Mouse (Mus musculus): ENCODE results near the gene Ifi35. TPM values are rescaled to one million over a fixed set of nuclear protein-coding genes. Genes with fewer than 3 reads are reported as not detected.
"Not testable (repeated sequence)": the region's sequence is repeated elsewhere in the genome, so short reads cannot be mapped to it uniquely, and the experiment has no call there.

Gene Ifi35
- polyA plus RNA-seq, 1 experiment from 2014 or later, result 23.0 TPM

DNA sequence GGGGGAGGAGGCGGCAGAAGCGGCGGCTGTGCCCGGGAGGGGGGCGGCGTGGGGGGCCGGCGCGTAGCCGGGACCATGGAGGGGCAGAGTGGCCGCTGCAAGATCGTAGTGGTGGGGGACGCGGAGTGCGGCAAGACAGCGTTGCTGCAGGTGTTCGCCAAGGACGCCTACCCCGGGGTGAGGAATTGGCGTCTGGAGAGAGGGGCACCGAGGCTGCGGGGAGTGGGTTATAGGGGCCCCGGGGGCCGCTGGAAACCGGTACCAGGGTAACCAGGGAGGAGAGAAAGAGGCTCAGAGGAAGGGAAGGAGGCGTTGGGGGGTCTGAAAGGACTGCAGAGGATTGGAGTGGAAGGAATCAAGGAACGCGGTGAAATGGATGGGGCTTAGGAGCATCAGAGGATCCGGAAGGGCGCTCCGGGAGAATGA lies 20.1 kb downstream of the Ifi35 start:
- Histone ChIP-seq H3K36me3 (ENCODE audit: control insufficient read depth, insufficient read depth, low read length) (no peaks in the 10 kb centered on the region), H3K27me3 (ENCODE audit: control insufficient read depth, insufficient read depth, low read length) (no peaks in the 10 kb centered on the region), H3K4me1 (ENCODE audit: control insufficient read depth, insufficient read depth, low read length) (peaks cover 21% of the 10 kb centered on the region), H3K9ac (replicated peaks; ENCODE audit: low read depth, low read length) (peak overlapping the region; percentile 61), H3K4me2 (replicated peaks; ENCODE audit: low read depth, low read length) (peak overlapping the region; percentile 96), H3K9me3 (ENCODE audit: control insufficient read depth, low read depth, low read length) (no peaks in the 10 kb centered on the region), H3K27ac (ENCODE audit: low read length) (peak overlapping the region; percentile 33; the same call in 1 of the 2 replicates), H3K4me3 (ENCODE audit: low read depth, low read length) (peak overlapping the region; percentile 71)
- 1% methylated on average over 31 of the region's 31 CpGs for WGBS
- 0 out of 2 replicates have a peak, but pooled peaks have one; percentile 3 for ATAC-seq (ENCODE audit: insufficient number of reproducible peaks, insufficient read depth, low FRiP score, low read depth)

DNA sequence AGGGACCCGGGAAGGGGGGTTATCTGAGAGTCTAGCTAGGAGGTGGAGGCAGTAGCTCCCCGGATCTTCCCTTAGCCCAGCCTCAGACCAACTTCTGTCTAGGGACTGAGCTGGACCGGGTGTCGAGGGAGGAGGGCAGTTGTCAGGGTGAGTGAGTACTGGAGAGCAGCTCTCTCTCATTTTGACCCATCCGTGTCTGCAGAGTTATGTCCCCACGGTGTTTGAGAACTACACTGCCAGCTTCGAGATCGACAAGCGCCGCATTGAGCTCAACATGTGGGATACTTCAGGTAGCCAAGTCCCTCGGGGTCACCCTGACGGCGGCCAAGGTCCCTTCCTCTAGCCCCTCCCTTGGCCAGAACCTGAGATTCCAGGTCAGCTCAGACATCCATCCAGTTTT lies 20.5 kb downstream of the Ifi35 start:
- 3% methylated on average over 13 of the region's 13 CpGs for WGBS

DNA sequence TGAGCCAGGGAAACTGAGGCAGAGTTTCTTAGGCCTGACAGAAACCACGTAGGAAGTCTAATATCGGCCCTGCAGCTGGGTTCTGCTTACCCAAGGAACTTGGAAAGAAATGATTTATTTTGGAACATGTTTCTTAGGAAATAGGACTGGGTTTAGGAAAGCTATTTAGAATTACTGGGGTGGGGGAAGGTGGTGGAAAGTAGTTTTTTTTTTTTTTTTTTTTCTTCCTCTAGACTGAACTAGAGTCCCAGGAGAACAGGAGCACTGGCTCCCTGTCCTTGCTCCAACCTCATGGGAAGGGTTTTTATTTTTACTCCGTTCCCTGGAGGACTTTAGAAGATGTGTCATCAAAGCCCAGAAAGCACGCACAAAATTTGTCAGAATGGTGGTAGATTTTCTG lies 20.9 kb downstream of the Ifi35 start:
- WGBS, result 63% methylated on average over 4 of the region's 4 CpGs
- peak overlapping the region; percentile 96 for H3K4me2 ChIP-seq (replicated peaks; ENCODE audit: low read depth, low read length)
- no peaks in the 10 kb centered on the region for H3K27me3 ChIP-seq (ENCODE audit: control insufficient read depth, insufficient read depth, low read length)
- H3K4me3 ChIP-seq (ENCODE audit: low read depth, low read length), result peak overlapping the region; percentile 71; the same call in 1 of the 2 replicates
- H3K9me3 ChIP-seq (ENCODE audit: control insufficient read depth, low read depth, low read length), result no peaks in the 10 kb centered on the region
- H3K27ac ChIP-seq (ENCODE audit: low read length), result no peak overlapping the region
- peaks cover 14% of the 10 kb centered on the region for H3K4me1 ChIP-seq (ENCODE audit: control insufficient read depth, insufficient read depth, low read length)
- no peaks in the 10 kb centered on the region for H3K36me3 ChIP-seq (ENCODE audit: control insufficient read depth, insufficient read depth, low read length)
- no peak for ATAC-seq (ENCODE audit: insufficient number of reproducible peaks, insufficient read depth, low FRiP score, low read depth)
- no peak overlapping the region for H3K9ac ChIP-seq (replicated peaks; ENCODE audit: low read depth, low read length)

More for the DNA sequence above, 20.5 kb downstream of the Ifi35 start:
- Histone ChIP-seq H3K9ac (replicated peaks; ENCODE audit: low read depth, low read length) (peak overlapping the region; percentile 61), H3K27me3 (ENCODE audit: control insufficient read depth, insufficient read depth, low read length) (no peaks in the 10 kb centered on the region), H3K36me3 (ENCODE audit: control insufficient read depth, insufficient read depth, low read length) (no peaks in the 10 kb centered on the region), H3K9me3 (ENCODE audit: control insufficient read depth, low read depth, low read length) (no peaks in the 10 kb centered on the region), H3K27ac (ENCODE audit: low read length) (no peak overlapping the region), H3K4me1 (ENCODE audit: control insufficient read depth, insufficient read depth, low read length) (peaks cover 18% of the 10 kb centered on the region), H3K4me2 (replicated peaks; ENCODE audit: low read depth, low read length) (peak overlapping the region; percentile 96), H3K4me3 (ENCODE audit: low read depth, low read length) (peak overlapping the region; percentile 71)
- ATAC-seq (ENCODE audit: insufficient number of reproducible peaks, insufficient read depth, low FRiP score, low read depth), result no peak

DNA sequence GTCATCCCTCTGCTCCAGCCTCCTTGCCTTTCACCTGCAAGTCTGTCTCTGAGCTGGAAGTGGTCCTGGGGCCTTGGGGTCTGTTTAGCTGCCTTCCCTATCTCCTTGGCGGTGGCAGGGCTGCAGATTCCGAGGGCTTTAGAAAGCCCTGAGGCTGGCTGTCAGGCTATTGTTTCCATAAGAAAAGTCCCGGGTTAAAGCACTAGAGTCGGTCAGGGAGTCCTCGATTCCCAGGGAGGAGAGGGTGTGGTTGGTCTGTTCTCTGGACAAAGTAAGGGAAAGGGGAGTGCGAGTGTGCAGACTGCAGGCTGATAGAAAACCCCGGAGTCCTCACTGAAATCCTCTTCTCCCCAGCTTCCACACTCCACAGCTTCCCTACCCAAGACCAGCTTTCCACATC lies 22.0 kb downstream of the Ifi35 start:
- peaks cover 7% of the 10 kb centered on the region for H3K4me1 ChIP-seq (ENCODE audit: control insufficient read depth, insufficient read depth, low read length)
- no peak overlapping the region for H3K4me2 ChIP-seq (replicated peaks; ENCODE audit: low read depth, low read length)
- H3K27me3 ChIP-seq (ENCODE audit: control insufficient read depth, insufficient read depth, low read length), result no peaks in the 10 kb centered on the region
- H3K9ac ChIP-seq (replicated peaks; ENCODE audit: low read depth, low read length), result no peak overlapping the region
- H3K4me3 ChIP-seq (ENCODE audit: low read depth, low read length), result no peak overlapping the region
- WGBS, result 56% methylated on average over 7 of the region's 7 CpGs
- no peak for ATAC-seq (ENCODE audit: insufficient number of reproducible peaks, insufficient read depth, low FRiP score, low read depth)
- H3K9me3 ChIP-seq (ENCODE audit: control insufficient read depth, low read depth, low read length), result no peaks in the 10 kb centered on the region
- H3K27ac ChIP-seq (ENCODE audit: low read length), result no peak overlapping the region
- H3K36me3 ChIP-seq (ENCODE audit: control insufficient read depth, insufficient read depth, low read length), result no peaks in the 10 kb centered on the region

DNA sequence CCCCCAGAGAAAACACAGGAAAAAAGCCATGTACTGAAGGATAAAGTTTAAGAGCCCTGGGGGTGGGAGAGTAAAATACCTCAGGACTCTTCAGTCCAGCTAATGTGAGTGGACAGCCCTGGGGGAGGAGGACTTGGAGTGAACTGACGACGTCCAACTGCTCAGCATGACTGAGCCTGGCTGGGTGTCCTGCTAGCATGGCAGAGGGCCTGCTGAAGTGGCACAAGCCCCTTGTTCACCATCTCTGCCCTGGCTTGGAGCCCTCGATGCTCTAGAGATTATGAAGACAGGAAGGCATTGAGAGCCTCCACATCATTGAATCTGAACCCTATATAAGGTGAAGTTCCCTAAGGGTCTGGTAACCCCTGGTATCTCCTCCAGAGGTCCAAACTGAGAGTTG lies 23.7 kb downstream of the Ifi35 start:
- ATAC-seq (ENCODE audit: insufficient number of reproducible peaks, insufficient read depth, low FRiP score, low read depth), result no peak

DNA sequence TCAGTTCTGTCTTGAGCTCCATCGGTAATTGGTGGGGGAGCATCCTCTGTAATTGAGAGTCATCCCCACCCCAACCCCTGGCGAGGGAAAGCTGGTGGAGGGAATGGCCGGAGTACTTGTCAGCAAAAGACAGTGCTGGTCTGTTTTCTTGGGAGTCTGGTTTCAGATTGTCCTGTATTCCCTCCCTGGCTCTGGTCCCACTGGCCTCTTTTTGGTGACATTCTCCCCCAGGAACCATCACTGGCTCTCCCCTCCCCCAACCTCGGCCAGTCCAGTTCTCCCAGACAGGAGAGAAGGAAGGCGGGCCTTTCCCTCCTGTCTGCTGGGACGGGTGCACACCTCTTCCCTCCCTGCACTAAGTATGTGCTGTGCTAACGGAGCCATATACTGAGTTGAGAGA lies 24.1 kb downstream of the Ifi35 start:
- H3K4me3 ChIP-seq (ENCODE audit: low read depth, low read length), result no peak overlapping the region
- H3K4me1 ChIP-seq (ENCODE audit: control insufficient read depth, insufficient read depth, low read length), result peaks cover 7% of the 10 kb centered on the region
- ATAC-seq (ENCODE audit: insufficient number of reproducible peaks, insufficient read depth, low FRiP score, low read depth), result no peak
- H3K27ac ChIP-seq (ENCODE audit: low read length), result no peak overlapping the region
- no peak overlapping the region for H3K9ac ChIP-seq (replicated peaks; ENCODE audit: low read depth, low read length)
- no peaks in the 10 kb centered on the region for H3K9me3 ChIP-seq (ENCODE audit: control insufficient read depth, low read depth, low read length)
- H3K36me3 ChIP-seq (ENCODE audit: control insufficient read depth, insufficient read depth, low read length), result no peaks in the 10 kb centered on the region
- WGBS, result 42% methylated on average over 7 of the region's 7 CpGs
- no peak overlapping the region for H3K4me2 ChIP-seq (replicated peaks; ENCODE audit: low read depth, low read length)
- no peaks in the 10 kb centered on the region for H3K27me3 ChIP-seq (ENCODE audit: control insufficient read depth, insufficient read depth, low read length)

More for the DNA sequence above, 23.7 kb downstream of the Ifi35 start:
- Histone ChIP-seq H3K27ac (ENCODE audit: low read length) (no peak overlapping the region), H3K27me3 (ENCODE audit: control insufficient read depth, insufficient read depth, low read length) (no peaks in the 10 kb centered on the region), H3K4me2 (replicated peaks; ENCODE audit: low read depth, low read length) (no peak overlapping the region), H3K9me3 (ENCODE audit: control insufficient read depth, low read depth, low read length) (no peaks in the 10 kb centered on the region), H3K9ac (replicated peaks; ENCODE audit: low read depth, low read length) (no peak overlapping the region), H3K4me1 (ENCODE audit: control insufficient read depth, insufficient read depth, low read length) (peaks cover 7% of the 10 kb centered on the region), H3K36me3 (ENCODE audit: control insufficient read depth, insufficient read depth, low read length) (no peaks in the 10 kb centered on the region), H3K4me3 (ENCODE audit: low read depth, low read length) (no peak overlapping the region)
- 61% methylated on average over 3 of the region's 3 CpGs for WGBS

DNA sequence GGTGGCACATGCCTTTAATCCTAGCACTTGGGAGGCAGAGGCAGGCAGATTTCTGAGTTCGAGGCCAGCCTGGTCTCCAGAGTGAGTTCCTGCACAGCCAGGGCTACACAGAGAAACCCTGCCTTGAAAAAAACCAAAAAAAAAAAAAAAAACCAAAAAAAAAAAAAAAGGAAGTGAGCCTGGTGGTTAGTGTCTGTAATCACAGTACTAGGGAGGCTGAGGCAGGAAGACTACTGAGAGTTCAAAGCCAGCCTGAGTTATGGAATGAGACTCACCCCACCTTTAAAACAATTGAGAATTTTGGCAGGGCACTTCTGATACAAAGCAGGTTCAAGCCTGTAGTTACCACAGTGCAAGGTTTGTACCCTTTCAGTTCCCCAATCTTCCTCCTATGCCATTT lies 25.5 kb downstream of the Ifi35 start:
- not testable (repeated sequence) for H3K9ac ChIP-seq (replicated peaks; ENCODE audit: low read depth, low read length); H3K4me1 ChIP-seq (ENCODE audit: control insufficient read depth, insufficient read depth, low read length); H3K36me3 ChIP-seq (ENCODE audit: control insufficient read depth, insufficient read depth, low read length); H3K27me3 ChIP-seq (ENCODE audit: control insufficient read depth, insufficient read depth, low read length); ATAC-seq (ENCODE audit: insufficient number of reproducible peaks, insufficient read depth, low FRiP score, low read depth); H3K4me2 ChIP-seq (replicated peaks; ENCODE audit: low read depth, low read length); H3K27ac ChIP-seq (ENCODE audit: low read length); H3K9me3 ChIP-seq (ENCODE audit: control insufficient read depth, low read depth, low read length); H3K4me3 ChIP-seq (ENCODE audit: low read depth, low read length)
- 86% methylated on average over 1 of the region's 1 CpGs for WGBS

DNA sequence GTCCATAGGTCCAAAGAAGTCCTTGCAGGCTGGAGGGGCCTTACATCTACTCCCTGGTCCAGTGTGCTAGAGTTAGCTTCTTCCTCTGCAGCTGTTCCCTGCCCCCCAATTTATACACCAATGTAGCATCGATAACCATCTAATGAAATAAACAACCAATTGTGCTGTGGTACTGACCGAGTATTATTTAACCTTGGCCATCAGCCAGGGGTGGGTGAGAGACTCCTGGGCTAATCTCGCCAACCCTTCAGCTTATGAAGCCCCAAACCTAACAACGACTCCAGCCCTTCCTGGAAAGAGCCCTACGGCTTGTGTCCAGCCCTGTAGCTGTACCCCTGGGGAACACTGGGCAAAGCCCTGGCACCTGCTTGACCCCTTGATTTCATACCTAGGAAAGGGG lies 26.1 kb downstream of the Ifi35 start:
- H3K9me3 ChIP-seq (ENCODE audit: control insufficient read depth, low read depth, low read length), result no peaks in the 10 kb centered on the region
- no peak overlapping the region for H3K9ac ChIP-seq (replicated peaks; ENCODE audit: low read depth, low read length)
- ATAC-seq (ENCODE audit: insufficient number of reproducible peaks, insufficient read depth, low FRiP score, low read depth), result no peak
- peaks cover under 1% of the 10 kb centered on the region; the same call in 1 of the 2 replicates for H3K4me1 ChIP-seq (ENCODE audit: control insufficient read depth, insufficient read depth, low read length)
- no peak overlapping the region for H3K27ac ChIP-seq (ENCODE audit: low read length)
- H3K4me3 ChIP-seq (ENCODE audit: low read depth, low read length), result no peak overlapping the region
- H3K4me2 ChIP-seq (replicated peaks; ENCODE audit: low read depth, low read length), result no peak overlapping the region
- no peaks in the 10 kb centered on the region for H3K36me3 ChIP-seq (ENCODE audit: control insufficient read depth, insufficient read depth, low read length)
- no peaks in the 10 kb centered on the region for H3K27me3 ChIP-seq (ENCODE audit: control insufficient read depth, insufficient read depth, low read length)
- WGBS, result 62% methylated on average over 5 of the region's 5 CpGs

DNA sequence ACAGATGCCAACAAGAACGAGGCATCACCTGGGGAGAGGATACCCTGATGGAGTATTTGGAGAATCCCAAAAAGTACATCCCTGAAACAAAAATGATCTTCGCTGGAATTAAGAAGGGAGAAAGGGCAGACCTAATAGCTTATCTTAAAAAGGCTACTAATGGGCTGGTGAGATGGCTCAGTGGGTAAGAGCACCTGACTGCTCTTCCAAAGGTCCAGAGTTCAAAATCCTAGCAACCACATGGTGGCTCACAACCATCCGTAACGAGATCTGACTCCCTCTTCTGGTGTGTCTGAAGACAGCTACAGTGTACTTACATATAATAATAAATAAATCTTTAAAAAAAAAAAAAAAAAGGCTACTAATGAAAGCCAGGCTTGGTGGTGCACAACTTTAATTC lies 28.2 kb downstream of the Ifi35 start:
- H3K27me3 ChIP-seq (ENCODE audit: control insufficient read depth, insufficient read depth, low read length); H3K27ac ChIP-seq (ENCODE audit: low read length); H3K9me3 ChIP-seq (ENCODE audit: control insufficient read depth, low read depth, low read length); ATAC-seq (ENCODE audit: insufficient number of reproducible peaks, insufficient read depth, low FRiP score, low read depth); H3K4me1 ChIP-seq (ENCODE audit: control insufficient read depth, insufficient read depth, low read length); H3K4me2 ChIP-seq (replicated peaks; ENCODE audit: low read depth, low read length); H3K36me3 ChIP-seq (ENCODE audit: control insufficient read depth, insufficient read depth, low read length); H3K9ac ChIP-seq (replicated peaks; ENCODE audit: low read depth, low read length); H3K4me3 ChIP-seq (ENCODE audit: low read depth, low read length): not testable (repeated sequence)
- 78% methylated on average over 4 of the region's 4 CpGs for WGBS
